Mouse (Mus musculus): ENCODE results near the gene Tmem9b.

GRCm38 (mm10) chr7:109702721-109703120 lies 50.0 kb downstream of the Tmem9b start:
- no peak for TF ChIP-seq POLR2A (IDR thresholded peaks at IDR 0.05; ENCODE audit: insufficient read length, low read depth)
- TF ChIP-seq TCF12 (IDR thresholded peaks at IDR 0.05; ENCODE audit: insufficient read depth, poor library complexity, severe bottlenecking), result no peak
- TF ChIP-seq MYOG (IDR thresholded peaks at IDR 0.05; ENCODE audit: control insufficient read depth in 1 of 3, insufficient read depth in 1 of 3, insufficient read length in 2 of 3, low read depth in 2 of 3), result no peak
- no peak for TF ChIP-seq MAX (IDR thresholded peaks at IDR 0.05; ENCODE audit: low read depth)
- no peak for TF ChIP-seq USF1 (IDR thresholded peaks at IDR 0.05; ENCODE audit: low read depth)
- no peak for TF ChIP-seq E2F4 (IDR thresholded peaks at IDR 0.05; ENCODE audit: insufficient read depth)
- no peak for TF ChIP-seq MYOD1 (IDR thresholded peaks at IDR 0.05; ENCODE audit: control insufficient read depth in 1 of 3, insufficient read length in 2 of 3, low read depth in 2 of 3)
- TF ChIP-seq CEBPB (IDR thresholded peaks at IDR 0.05; ENCODE audit: insufficient read depth, poor library complexity, severe bottlenecking), result no peak
- TF ChIP-seq POLR2AphosphoS2 (IDR thresholded peaks at IDR 0.05; ENCODE audit: insufficient read length, low read depth), result no peak

All from myocyte (in vitro differentiated cells).